Mouse (Mus musculus): Measurements from ENCODE around the gene Wdfy1.
A peak's percentile ranks its signal among the peaks of the same experiment; 100 is the strongest.

Gene Wdfy1

DNA sequence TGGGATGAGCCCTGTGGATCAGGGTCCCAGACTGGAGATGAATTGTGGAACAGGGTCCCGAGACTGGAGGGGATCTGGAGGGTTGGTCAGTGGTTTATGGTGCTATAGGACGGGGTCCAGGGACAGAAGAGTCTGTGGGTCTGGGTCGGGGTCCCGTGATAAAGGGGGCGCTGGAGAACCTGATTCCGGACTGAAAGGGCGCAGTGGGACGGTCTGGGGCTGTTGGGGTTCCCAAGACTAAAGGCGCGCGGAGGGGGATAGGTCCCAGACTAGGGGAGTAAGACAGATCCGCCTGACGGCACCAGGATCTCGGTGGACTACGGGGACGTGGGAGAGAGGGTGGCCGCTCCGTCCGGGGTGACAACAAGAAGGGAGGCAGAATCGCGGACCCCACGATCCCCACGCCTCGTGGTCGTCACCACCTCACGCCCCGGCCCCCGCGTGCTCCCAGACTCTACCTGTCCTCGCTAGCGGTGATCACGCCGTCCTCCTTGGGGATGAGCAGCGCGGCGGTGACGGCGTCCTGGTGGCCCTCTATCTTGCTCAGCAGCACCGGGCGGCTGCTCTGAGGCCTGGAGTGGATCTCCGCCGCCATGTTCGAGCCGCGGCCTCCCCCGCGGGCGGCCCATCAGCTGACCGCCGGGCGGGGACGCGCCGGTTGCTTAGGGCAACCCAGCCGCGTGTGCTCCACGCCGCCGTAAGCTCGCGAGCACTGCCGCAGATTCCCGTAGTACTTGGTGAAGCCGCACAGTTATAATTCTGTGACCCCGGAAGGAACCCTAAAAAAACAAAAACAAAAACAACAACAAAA lies 14.6 kb downstream of the Wdfy1 start:
- DNase-seq (ENCODE audit: low read depth), result peak; percentile 78

GRCm38 (mm10) chr1:79760656-79761055 lies 15.3 kb downstream of the Wdfy1 start:
- peak; percentile 21 for DNase-seq (ENCODE audit: low read depth)

- DNase-seq (ENCODE audit: low read depth), result no peak
These were observed 16.4 kb downstream of the Wdfy1 start for GRCm38 (mm10) chr1:79759436-79759972.

DNA sequence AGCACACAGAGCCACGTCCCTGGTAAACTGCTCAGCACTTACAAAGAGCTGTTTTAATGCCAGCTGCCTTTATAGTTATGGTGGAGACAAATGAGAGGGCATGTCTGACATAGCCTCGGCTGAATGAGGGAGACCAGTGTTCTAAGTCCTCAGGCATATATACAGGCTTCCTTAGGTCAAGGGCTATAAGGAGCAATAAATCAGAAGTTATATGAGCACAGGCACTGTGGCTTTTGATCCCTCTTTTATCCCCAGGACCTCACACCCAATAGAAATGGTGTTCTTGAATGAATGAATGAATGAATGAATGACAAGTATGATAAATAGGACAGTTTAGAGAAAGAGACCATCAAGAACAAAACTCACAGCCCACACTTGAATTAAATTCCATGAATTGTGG lies 16.9 kb downstream of the Wdfy1 start:
- DNase-seq (ENCODE audit: low read depth), result no peak

- no peak for DNase-seq (ENCODE audit: low read depth)
These were observed 18.3 kb downstream of the Wdfy1 start for GRCm38 (mm10) chr1:79757597-79757996.

DNA sequence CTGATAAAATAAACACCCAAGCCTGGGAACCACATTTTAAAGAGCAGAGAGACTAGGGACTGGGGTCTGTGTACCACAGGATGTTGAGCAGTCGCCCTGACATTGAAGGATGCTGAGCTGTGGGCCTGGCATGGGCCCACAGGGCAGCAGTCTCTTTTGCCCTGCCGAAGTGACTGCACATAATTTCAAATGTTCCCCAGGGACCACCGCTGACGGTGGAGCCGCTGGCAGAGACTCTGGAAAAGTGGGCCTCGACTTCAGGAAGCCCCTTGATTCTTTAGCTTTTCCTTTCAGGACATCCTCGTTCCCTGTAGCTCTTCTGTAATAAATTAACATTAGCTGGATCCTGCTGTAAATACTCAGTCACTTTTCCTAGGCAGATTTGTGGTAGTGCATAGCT lies 18.8 kb downstream of the Wdfy1 start:
- DNase-seq (ENCODE audit: low read depth), result no peak

- DNase-seq (ENCODE audit: low read depth), result no peak
These were observed 19.5 kb downstream of the Wdfy1 start for GRCm38 (mm10) chr1:79756417-79756816.

- DNase-seq (ENCODE audit: low read depth), result no peak
These were observed 20.6 kb downstream of the Wdfy1 start for GRCm38 (mm10) chr1:79755376-79755775.

- DNase-seq (ENCODE audit: low read depth), result no peak
These were observed 21.0 kb downstream of the Wdfy1 start for GRCm38 (mm10) chr1:79754936-79755335.

- DNase-seq (ENCODE audit: low read depth), result no peak
These were observed 22.5 kb downstream of the Wdfy1 start for GRCm38 (mm10) chr1:79753456-79753855.

GRCm38 (mm10) chr1:79752714-79753340 lies 23.1 kb downstream of the Wdfy1 start:
- DNase-seq (ENCODE audit: low read depth), result no peak

DNA sequence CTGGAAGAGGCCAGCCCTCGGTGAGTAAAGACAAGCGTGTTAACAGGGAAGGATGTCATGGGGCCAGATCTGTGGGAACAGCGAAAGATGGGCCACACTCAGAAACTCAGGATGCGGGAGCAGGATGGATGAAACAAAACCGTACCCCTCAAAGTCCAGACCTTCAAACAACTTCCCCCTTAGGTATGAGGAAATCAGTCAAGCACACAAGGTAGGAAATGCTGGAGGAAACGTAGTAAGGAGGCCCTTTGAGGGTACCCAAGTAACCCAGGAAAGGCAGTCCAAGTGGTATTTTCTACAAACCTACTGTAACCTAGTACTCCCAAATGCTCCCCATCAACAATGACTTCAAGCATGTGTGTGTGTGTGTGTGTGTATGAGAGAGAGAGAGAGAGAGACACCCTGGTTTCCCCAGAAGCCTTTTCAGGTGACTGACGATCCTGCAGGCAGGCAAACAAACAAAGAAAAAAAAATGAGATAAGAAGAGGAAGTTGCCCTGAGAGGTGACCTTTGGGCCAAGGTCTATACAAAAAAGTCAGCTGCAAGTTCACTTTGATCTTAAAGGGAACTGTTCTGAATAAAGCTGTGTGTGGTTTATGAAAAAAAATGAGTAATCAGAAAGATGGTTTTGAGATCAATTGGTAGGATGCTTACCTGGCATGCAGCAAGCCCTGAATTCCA lies 23.8 kb downstream of the Wdfy1 start:
- DNase-seq (ENCODE audit: low read depth), result peak; percentile 60

- DNase-seq (ENCODE audit: low read depth), result peak; percentile 68
These were observed 24.8 kb downstream of the Wdfy1 start for GRCm38 (mm10) chr1:79751186-79751585.

DNA sequence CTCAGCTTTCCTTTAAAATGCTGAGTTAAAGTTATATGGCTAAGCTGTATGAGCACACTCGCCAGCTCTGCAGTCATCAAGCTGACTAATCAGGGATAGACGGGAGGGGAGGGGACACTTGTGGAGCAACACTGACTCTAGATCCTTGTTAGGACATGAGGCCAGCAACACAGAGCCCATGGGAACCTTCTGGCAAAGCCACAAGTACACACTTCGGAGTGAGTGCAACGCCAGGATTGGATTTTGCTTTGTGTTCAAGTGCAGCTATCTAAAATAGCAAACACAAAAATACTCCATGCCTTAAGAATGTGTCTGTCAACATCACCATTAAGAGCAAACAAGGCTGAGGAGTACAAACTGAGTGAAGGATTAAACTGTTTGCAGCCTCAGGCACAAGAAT lies 29.9 kb downstream of the Wdfy1 start:
- DNase-seq (ENCODE audit: low read depth), result no peak

DNA sequence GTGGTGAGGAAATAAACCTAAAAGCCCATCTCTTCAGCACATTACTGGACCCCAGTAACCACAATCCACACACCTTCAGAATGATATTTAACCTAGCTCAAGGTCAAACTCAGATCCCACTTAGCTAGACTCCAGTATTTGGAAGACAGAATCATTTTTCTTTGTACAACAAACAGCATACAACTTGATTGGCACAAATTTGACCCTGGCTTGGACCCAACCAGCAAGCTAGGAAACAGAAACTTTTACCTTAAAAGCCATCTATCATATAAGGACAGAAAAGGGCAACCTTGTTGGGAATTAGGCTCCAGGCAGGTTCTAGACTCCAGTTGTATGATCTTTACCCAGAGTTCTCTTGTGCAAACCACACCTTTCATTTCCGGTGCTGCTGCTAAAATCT lies 32.6 kb downstream of the Wdfy1 start:
- no peak for DNase-seq (ENCODE audit: low read depth)

DNA sequence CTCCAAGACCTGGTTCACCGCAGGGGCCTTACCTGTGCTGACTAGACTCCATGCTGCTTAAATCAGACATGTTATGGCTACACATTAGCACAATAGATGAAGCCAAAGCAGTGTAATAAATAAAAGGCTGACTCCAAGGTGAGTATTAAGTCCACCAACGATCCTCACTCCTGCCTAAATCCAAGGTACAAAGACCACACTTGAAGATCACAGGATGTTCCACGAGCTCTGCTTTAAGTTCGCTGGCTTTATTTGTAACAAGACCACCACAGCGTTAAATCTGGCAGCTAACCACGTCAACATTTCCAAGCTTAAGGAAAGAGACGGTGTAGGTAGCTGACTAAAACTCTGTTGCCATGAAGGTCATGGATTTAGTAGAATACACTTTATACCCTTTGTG lies 33.0 kb downstream of the Wdfy1 start:
- DNase-seq (ENCODE audit: low read depth), result no peak

GRCm38 (mm10) chr1:79741002-79741401 lies 34.9 kb downstream of the Wdfy1 start:
- no peak for DNase-seq (ENCODE audit: low read depth)

GRCm38 (mm10) chr1:79739726-79740125 lies 36.2 kb downstream of the Wdfy1 start:
- DNase-seq (ENCODE audit: low read depth), result no peak

DNA sequence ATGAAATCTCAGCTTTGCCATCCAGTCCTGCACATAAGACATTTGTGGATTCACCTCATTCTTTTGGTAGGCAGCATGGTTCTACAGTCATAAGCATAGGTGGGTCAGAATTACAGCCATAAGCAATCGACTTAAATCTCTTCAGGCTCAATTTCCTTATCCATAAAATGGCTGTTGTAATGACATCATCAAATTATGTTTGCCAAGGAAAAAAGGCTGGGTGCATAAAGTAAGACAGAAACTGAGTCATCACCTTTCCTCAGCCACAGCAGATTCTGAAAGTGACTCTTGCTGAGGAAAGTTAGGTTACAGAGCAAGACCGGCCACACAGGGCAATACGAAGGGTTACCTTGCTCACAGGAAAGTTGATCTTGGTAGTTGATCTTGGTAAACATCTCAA lies 39.5 kb downstream of the Wdfy1 start:
- no peak for DNase-seq (ENCODE audit: low read depth)

- DNase-seq (ENCODE audit: low read depth), result peak; percentile 42
These were observed 41.1 kb downstream of the Wdfy1 start for GRCm38 (mm10) chr1:79734794-79735193.

DNA sequence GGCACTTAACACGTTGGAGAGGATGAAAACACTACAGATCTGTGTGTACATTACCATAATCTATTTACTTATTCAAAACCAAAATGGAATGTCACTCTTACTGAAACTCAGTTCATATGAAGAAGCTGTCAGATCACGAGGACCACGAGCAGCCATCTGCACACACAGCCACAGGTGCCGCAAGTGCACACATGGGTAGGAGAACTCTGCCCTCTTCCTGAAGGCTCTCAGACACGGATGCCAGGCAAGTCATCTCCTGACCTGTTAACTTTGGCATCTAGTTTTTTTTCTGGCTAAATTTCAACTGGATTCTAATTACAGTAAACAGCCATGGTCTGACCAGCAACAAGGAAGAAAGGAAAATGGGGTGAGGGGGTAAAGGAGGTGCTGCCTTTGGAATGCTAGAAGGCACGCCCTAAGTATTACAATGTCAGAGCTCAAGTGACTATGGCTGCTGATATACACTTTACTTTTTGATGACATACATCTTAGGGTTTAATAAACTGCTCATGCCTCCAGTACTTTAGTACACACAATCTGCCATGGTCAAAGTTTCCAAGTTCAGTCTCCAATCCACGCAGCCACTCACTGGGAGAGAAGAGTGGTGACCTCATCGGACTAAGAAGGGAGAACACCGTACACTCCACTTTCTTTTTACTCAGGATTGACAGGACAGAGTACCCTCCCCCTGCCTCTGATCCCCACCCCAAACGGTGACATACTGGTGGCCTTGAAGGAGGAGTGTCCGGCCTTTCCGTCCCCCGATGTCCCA lies 61.6 kb downstream of the Wdfy1 start:
- DNase-seq (ENCODE audit: low read depth), result no peak

DNA sequence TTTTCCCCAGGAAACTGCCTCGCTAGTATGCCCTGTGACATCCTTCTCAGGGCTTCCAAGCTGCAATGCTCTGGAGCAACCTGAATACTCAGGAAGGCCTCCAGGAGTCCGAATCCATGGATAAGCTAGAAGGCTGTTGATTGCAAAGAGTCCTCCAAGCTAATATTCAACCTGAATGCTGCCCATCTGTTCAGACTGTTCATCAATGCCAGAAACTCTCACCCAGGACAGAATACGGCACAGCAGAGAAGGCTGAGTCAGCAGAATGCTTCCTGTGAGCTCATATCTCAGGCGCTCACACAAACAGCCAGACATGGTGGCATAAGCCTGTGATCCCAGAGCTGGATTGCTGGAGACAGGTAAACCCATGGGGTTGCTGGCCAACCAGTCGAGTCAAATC lies 62.9 kb downstream of the Wdfy1 start:
- DNase-seq (ENCODE audit: low read depth), result no peak

All from naive thymus-derived CD4-positive, alpha-beta T cell, adult 2 months (primary cell).